Comparison of ENCODE assay signal across 8 mouse cellular contexts in the genomic region with DNA sequence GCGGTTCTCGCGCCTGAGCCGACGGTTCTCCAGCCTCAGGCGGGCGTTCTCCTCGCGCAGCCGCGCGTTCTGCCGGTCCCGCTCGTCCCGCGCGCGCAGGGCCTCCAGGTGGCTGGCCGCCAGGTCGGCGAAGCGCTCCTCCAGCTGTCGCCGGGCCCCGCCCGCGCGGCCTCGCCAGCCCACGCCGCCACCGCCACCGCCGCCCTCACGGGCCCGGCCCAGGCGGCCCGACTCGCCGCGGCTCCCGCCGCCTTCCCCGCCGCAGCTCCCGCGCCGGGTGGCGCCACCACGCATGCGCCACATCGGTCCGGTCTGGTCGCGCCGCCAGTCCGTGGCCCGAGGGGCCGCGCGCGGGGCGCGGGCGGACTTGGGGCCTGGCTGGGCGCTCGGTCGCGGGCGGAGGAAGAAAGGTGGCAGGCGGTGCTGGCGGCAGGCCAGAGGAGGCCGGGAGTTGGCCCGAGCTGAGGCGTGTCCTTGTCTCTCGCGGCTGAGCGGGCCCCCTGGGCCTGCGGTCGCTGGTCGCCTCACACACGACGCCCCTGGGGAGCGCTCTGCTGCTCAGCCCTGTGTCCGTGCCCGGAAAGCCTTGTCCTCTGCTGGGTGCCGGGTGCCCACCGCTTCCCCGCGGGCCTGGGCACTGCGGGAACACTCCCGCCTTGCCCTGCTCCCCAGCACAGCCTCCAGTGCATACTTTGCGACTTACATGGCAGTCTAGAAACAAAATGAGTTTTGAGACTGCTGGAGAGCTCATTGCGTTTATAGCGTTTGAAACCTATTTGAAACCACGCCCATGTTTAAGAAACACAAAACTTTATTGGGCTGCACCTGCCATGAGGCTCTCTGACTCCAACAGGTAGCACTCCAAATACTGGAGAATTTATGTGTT. TPM values are rescaled to one million over a fixed set of nuclear protein-coding genes. Genes with fewer than 3 reads are reported as not detected.
DNase-seq lines count a peak whose midpoint lies in the region; ATAC-seq and TF ChIP-seq lines count a peak whose summit lies in the region.

A gene (minus strand): TSS at position 394 of the 886 bp plus-strand sequence.

- H3K4me3 ChIP-seq in forebrain, embryonic 14.5 days (ENCODE audit: low read depth, low read length): peak within 1 kb of the TSS; percentile 74
- peak within 1 kb of the TSS; percentile 89 for H3K4me3 ChIP-seq in liver, postnatal 0 days (ENCODE audit: low read depth, low read length)
- H3K4me3 ChIP-seq in neural tube, embryonic 13.5 days: peak within 1 kb of the TSS; percentile 83

- peak within 1 kb of the TSS; percentile 87 for H3K9ac ChIP-seq in forebrain, embryonic 14.5 days (ENCODE audit: low read length)
- H3K9ac ChIP-seq in liver, postnatal 0 days (replicated peaks): peak within 1 kb of the TSS; percentile 96
- peak within 1 kb of the TSS; percentile 93 for H3K9ac ChIP-seq in neural tube, embryonic 13.5 days

- H3K27me3 ChIP-seq in forebrain, embryonic 14.5 days (replicated peaks; ENCODE audit: control insufficient read depth, insufficient read depth, low read length): no peaks in the 10 kb centered on the region
- no peaks in the 10 kb centered on the region for H3K27me3 ChIP-seq in liver, postnatal 0 days (ENCODE audit: insufficient read depth, low read length)
- no peaks in the 10 kb centered on the region for H3K27me3 ChIP-seq in neural tube, embryonic 13.5 days

- intact Hi-C loops in heart, postnatal 14 days (cut with DNase I): no loop called here

- peak; percentile 16 for TF ChIP-seq CTCF in liver, postnatal 0 days (IDR thresholded peaks at IDR 0.05; ENCODE audit: low read depth)

- peak within 1 kb of the TSS; percentile 95 for H3K27ac ChIP-seq in forebrain, embryonic 14.5 days (ENCODE audit: low read depth, low read length)
- peak within 1 kb of the TSS; percentile 88 for H3K27ac ChIP-seq in liver, postnatal 0 days (ENCODE audit: low read depth)
- H3K27ac ChIP-seq in neural tube, embryonic 13.5 days (replicated peaks): peak within 1 kb of the TSS; percentile 97

- WGBS in forebrain, embryonic 14.5 days: under 1% methylated on average over 64 of the region's 97 CpGs
- WGBS in liver, postnatal 0 days (ENCODE audit: insufficient replicate concordance): 5% methylated on average over 68 of the region's 97 CpGs
- WGBS in neural tube, embryonic 13.5 days: under 1% methylated on average over 72 of the region's 97 CpGs

- ATAC-seq in cerebellum, adult (ENCODE audit: insufficient number of reproducible peaks, low FRiP score, low TSS enrichment): peak; percentile 87
- ATAC-seq in forebrain, embryonic 14.5 days: peak; percentile 93
- ATAC-seq in liver, postnatal 0 days: peak; percentile 86
- ATAC-seq in neural tube, embryonic 13.5 days (ENCODE audit: low read depth): peak; percentile 94

- no peaks in the 10 kb centered on the region for H3K36me3 ChIP-seq in forebrain, embryonic 14.5 days (ENCODE audit: control insufficient read depth, insufficient read depth, low read length)
- no peaks in the 10 kb centered on the region for H3K36me3 ChIP-seq in liver, postnatal 0 days (replicated peaks; ENCODE audit: insufficient read depth, low read length)
- no peaks in the 10 kb centered on the region for H3K36me3 ChIP-seq in neural tube, embryonic 13.5 days

- no peak for TF ChIP-seq EP300 in liver, postnatal 0 days (IDR thresholded peaks at IDR 0.05; ENCODE audit: low read depth)

- no peaks in the 10 kb centered on the region for H3K9me3 ChIP-seq in forebrain, embryonic 14.5 days (replicated peaks; ENCODE audit: control insufficient read depth, low read length)
- no peaks in the 10 kb centered on the region for H3K9me3 ChIP-seq in liver, postnatal 0 days (ENCODE audit: low read length)
- no peaks in the 10 kb centered on the region for H3K9me3 ChIP-seq in neural tube, embryonic 13.5 days

- H3K4me2 ChIP-seq in forebrain, embryonic 14.5 days (ENCODE audit: low read length): peak within 1 kb of the TSS; percentile 78
- peak within 1 kb of the TSS; percentile 99 for H3K4me2 ChIP-seq in liver, postnatal 0 days (ENCODE audit: low read depth, low read length)
- peak within 1 kb of the TSS; percentile 88 for H3K4me2 ChIP-seq in neural tube, embryonic 13.5 days

- DNase-seq in ES-CJ7 (ENCODE audit: low read depth, low spot score): peak; percentile 39
- DNase-seq in forebrain, embryonic 14.5 days (ENCODE audit: low spot score): peak; percentile 78
- DNase-seq in heart, postnatal 14 days: peak; percentile 86 to 88
- peak; percentile 77 for DNase-seq in layer of hippocampus, adult 11-12 months (ENCODE audit: low spot score)
- DNase-seq in liver, postnatal 0 days: peak; percentile 91
- peak; percentile 37 to 42 for DNase-seq in thymus, adult 18-20 months

- no peaks in the 10 kb centered on the region for H3K4me1 ChIP-seq in forebrain, embryonic 14.5 days (ENCODE audit: control insufficient read depth, insufficient read depth, low read length)
- peaks cover 14% of the 10 kb centered on the region for H3K4me1 ChIP-seq in liver, postnatal 0 days (ENCODE audit: insufficient read depth)
- no peaks in the 10 kb centered on the region for H3K4me1 ChIP-seq in neural tube, embryonic 13.5 days (replicated peaks)

RNA-seq across cellular contexts. Expression of the gene that starts here (rescaled TPM):
- 4.9 and 6.8 TPM in 2 replicates for polyA plus RNA-seq in forebrain, embryonic 14.5 days (2014; fragmentation: Nextera tagmentation; extraction: Ambion mirVana)
- 1 to 10 TPM; 4.1 to 5.1 TPM for total RNA-seq in heart, postnatal 14 days (2021)
- 5.1 and 6.6 TPM in 2 replicates for polyA plus RNA-seq in liver, postnatal 0 days (2015; fragmentation: Nextera tagmentation; extraction: Ambion mirVana)
- polyA plus RNA-seq in neural tube, embryonic 13.5 days (2015; fragmentation: Nextera tagmentation; extraction: Ambion mirVana): 10.1 and 13.7 TPM in 2 replicates

Comparison
In these comparisons a context has a peak if more than half of its experiments do, and no peak if none do; other contexts are left out.
1. Peak in every context shown above with its lines: DNase-seq, ATAC-seq, H3K4me3 ChIP-seq and H3K27ac ChIP-seq.
2. DNase-seq: peak in every context shown above with its lines; median percentile 91 in liver, postnatal 0 days; 87 in heart, postnatal 14 days; 78 in forebrain, embryonic 14.5 days; 77 in layer of hippocampus, adult 11-12 months; 40 in thymus, adult 18-20 months; 39 in ES-CJ7.